Mouse (Mus musculus): ENCODE measurements around the gene Slco1c1.

The Slco1c1 gene

DNA sequence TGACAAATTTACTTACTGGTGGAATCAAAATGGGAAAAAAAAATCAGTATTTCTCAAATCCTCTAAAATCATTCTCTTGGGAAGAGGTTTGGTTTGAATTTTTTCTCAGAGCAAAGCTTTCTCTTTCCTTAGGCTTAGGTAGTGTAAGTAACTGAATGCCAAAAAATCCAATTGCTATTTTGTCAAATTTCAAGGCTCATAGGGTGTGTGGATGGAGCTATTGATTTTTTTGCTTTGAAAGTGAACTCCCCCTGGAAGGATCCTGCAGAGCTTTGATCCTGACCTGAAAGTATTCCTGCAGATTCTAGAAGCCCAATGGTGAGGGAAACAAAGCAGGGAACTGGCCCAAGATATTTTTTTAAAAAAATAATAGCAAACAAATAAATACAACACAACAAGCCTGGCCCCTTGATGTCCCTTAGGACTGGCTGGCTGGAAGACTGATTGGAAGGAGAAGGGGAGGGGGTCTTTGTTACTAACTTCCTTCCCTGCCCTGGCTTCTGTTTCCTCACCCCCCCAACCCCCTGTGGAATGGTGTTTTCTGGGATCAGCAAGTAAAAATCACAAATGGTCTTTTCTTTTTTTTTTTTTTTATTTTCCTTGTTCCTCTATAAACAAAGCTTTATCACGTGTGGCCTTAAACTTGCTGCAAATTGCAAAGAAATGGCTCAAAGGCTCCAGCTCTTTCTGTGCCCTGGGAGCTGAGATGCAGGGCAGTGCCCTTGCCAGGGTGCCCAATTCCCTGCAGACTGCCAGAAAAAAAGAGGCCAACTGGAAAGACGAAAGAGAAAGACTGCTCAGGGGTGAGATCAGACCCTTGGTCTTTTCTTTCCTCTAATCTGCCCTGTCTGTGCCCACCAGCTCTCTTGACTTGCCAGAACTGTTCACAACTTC is at the start of gene Slco1c1:
TSS of gene Slco1c1 (plus strand) at position 622 of the 894 bp plus-strand sequence.
- in situ Hi-C loops (cut with MboI, MseI), result no loop called here

GRCm38 (mm10) chr6:141474696-141475095 is 49.5 kb upstream of the Slco1c1 start:
- in situ Hi-C loops (cut with MboI, MseI), result loop anchor here (10.0 to 25.0 kb wide), 2 partner anchors 863 to 1250 kb away; partner anchors contain the start of gene Pyroxd1

GRCm38 (mm10) chr6:141485302-141486021 is 38.7 kb upstream of the Slco1c1 start:
- in situ Hi-C loops (cut with MboI, MseI), result loop anchor here (25.0 kb wide), 1 partner anchor 852 kb away; the partner anchor contains the start of gene Pyroxd1

- in situ Hi-C loops (cut with MboI, MseI), result loop anchor here (25.0 kb wide), 1 partner anchor 850 kb away; the partner anchor contains the start of gene Pyroxd1
Measured at GRCm38 (mm10) chr6:141487266-141487665, 36.9 kb upstream of the Slco1c1 start.

GRCm38 (mm10) chr6:141488619-141489018 is 35.5 kb upstream of the Slco1c1 start:
- in situ Hi-C loops (cut with MboI, MseI), result loop anchor here (25.0 kb wide), 1 partner anchor 849 kb away; the partner anchor contains the start of gene Pyroxd1

- in situ Hi-C loops (cut with MboI, MseI), result loop anchor here (25.0 kb wide), 1 partner anchor 842 kb away; the partner anchor contains the start of gene Pyroxd1
Measured at GRCm38 (mm10) chr6:141494909-141495308, 29.3 kb upstream of the Slco1c1 start.

- in situ Hi-C loops (cut with MboI, MseI), result loop anchor here (25.0 kb wide), 1 partner anchor 841 kb away; the partner anchor contains the start of gene Pyroxd1
Measured at GRCm38 (mm10) chr6:141495634-141496418, 28.3 kb upstream of the Slco1c1 start.

GRCm38 (mm10) chr6:141499511-141499910 is 24.7 kb upstream of the Slco1c1 start:
- in situ Hi-C loops (cut with MboI, MseI), result loop anchor here (25.0 kb wide), 1 partner anchor 838 kb away; the partner anchor contains the start of gene Pyroxd1

- in situ Hi-C loops (cut with MboI, MseI), result no loop called here
Measured at GRCm38 (mm10) chr6:141501171-141501570, 23.0 kb upstream of the Slco1c1 start.

DNA sequence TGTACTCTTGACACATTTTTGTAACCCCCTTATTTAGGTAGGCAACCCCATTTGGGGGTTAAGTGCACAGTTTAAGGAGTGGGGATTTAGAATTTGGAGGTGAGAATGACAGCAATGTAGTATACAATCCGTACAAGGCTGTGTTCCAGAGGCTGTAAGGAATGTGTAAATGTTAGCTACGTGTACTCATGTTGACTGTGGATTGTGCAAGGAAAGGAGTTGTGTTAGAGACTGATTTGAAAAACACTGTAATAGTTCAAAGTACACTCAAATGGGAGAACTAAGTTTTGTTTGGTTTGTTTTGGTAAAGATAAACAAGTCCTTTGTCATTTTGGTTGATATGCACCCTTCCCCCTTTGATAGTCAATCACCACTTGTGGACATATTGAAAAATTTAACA is 1.6 kb upstream of the Slco1c1 start:
- in situ Hi-C loops (cut with MboI, MseI), result no loop called here

- in situ Hi-C loops (cut with MboI, MseI), result no loop called here
Measured at GRCm38 (mm10) chr6:141525787-141526186, 1.6 kb downstream of the Slco1c1 start.

- in situ Hi-C loops (cut with MboI, MseI), result no loop called here
Measured at GRCm38 (mm10) chr6:141530865-141531264, 6.7 kb downstream of the Slco1c1 start.

GRCm38 (mm10) chr6:141537298-141537697 is 13.1 kb downstream of the Slco1c1 start:
- in situ Hi-C loops (cut with MboI, MseI), result no loop called here

GRCm38 (mm10) chr6:141541136-141541535 is 17.0 kb downstream of the Slco1c1 start:
- in situ Hi-C loops (cut with MboI, MseI), result no loop called here

DNA sequence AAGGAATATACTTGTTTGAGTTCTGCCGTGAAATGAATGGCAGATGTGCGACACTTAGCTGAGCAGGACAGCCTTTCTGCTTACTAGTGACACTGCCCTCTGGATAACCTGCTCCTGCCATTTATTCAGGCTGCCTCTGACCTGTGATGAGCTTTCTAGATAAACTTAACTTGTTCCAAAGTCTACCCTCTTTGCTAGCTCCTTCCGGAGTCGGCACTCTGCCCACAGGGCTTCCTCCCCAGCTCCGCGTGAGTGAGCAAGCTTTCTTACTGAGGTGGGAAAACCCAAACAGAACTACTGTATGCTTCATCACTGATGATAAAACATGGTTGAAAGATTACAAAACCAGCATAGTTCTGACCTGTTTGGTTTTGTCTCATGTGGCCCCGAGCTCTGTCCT is 19.2 kb downstream of the Slco1c1 start:
- in situ Hi-C loops (cut with MboI, MseI), result no loop called here

GRCm38 (mm10) chr6:141558118-141558517 is 34.0 kb downstream of the Slco1c1 start:
- in situ Hi-C loops (cut with MboI, MseI), result loop anchor here (25.0 kb wide), 1 partner anchor 1854 kb away; no protein-coding TSS in a partner anchor

DNA sequence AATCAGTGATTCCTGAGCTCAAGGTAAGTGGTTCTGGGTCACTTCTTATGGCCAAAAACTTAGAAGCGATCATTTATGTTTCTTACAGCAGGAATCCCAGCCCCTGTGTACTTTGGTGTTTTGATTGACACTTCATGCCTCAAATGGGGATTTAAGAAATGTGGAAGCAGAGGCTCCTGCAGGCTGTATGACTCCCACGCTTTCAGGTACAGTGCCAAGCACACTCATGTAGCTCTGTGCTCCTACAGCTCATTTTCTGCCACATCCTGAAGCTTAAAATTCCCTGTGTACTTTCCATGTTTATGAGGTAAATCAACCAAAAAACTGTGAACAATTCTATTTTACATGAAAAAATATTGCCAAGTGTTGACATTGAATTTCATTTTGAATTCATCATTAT is 43.2 kb downstream of the Slco1c1 start:
- in situ Hi-C loops (cut with MboI, MseI), result loop anchor here (25.0 kb wide), 1 partner anchor 1845 kb away; no protein-coding TSS in a partner anchor

- in situ Hi-C loops (cut with MboI, MseI), result loop anchor here (25.0 kb wide), 1 partner anchor 1844 kb away; no protein-coding TSS in a partner anchor
Measured at GRCm38 (mm10) chr6:141567852-141568558, 43.8 kb downstream of the Slco1c1 start.

DNA sequence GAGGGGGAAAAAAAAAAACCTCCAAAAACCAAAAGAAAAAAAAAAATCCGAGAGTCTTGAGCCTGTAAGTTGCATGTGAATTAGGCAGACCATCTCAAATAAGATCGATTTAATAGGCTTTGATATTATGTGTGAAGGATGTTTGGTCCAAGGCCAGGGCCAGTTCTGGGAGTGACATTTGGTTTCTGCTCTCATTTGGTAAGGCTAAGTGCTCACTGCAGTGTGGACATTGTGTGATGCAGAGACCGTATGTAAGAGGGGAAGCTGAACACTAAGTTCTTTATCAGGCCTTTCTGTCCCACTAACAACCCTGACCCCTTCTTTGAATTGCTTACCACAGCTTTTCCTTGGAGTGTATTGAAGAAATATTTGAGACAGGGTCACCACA is 44.4 kb downstream of the Slco1c1 start:
- in situ Hi-C loops (cut with MboI, MseI), result loop anchor here (25.0 kb wide), 1 partner anchor 1844 kb away; no protein-coding TSS in a partner anchor

- in situ Hi-C loops (cut with MboI, MseI), result no loop called here
Measured at GRCm38 (mm10) chr6:141576646-141577200, 52.6 kb downstream of the Slco1c1 start.
